Mouse (Mus musculus): Measurements from ENCODE around the gene Acsm5.

Gene Acsm5

DNA sequence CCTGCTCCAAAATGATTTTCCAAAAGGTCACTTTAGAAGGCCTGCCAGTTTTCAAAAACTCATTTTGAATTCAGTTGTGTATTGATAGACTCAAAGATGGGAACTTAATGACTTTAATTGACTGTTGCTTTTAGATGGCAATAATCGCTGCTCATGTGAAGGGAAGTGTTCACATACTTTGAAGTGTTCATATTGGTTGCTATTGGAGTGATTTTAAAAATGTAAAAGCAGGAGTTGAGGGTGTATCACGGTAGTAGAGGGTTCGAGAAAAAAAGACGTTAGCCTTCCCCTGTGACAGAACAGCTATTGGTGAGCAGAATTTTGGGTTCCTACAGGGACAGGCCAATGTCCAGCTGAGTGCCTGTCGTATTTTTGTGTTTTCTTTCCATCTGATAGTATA lies at the start of gene Acsm5:
Gene Acsm5, plus strand, starts transcription at position 301 of the 400 bp plus-strand sequence.
- no peak for ATAC-seq (ENCODE audit: low TSS enrichment)

- no peak for ATAC-seq (ENCODE audit: low TSS enrichment)
Observed at GRCm38 (mm10) chr7:119476500-119477389, 42.5 kb upstream of the Acsm5 start.

GRCm38 (mm10) chr7:119479256-119479655 lies 40.0 kb upstream of the Acsm5 start, which contains the start of gene Umod:
TSS of gene Umod (minus strand) at chr7:119479282.
- no peak for ATAC-seq (ENCODE audit: low TSS enrichment)

GRCm38 (mm10) chr7:119484154-119484553 lies 35.1 kb upstream of the Acsm5 start:
- no peak for ATAC-seq (ENCODE audit: low TSS enrichment)

GRCm38 (mm10) chr7:119486683-119487082 lies 32.6 kb upstream of the Acsm5 start:
- ATAC-seq (ENCODE audit: low TSS enrichment): peak; percentile 94

DNA sequence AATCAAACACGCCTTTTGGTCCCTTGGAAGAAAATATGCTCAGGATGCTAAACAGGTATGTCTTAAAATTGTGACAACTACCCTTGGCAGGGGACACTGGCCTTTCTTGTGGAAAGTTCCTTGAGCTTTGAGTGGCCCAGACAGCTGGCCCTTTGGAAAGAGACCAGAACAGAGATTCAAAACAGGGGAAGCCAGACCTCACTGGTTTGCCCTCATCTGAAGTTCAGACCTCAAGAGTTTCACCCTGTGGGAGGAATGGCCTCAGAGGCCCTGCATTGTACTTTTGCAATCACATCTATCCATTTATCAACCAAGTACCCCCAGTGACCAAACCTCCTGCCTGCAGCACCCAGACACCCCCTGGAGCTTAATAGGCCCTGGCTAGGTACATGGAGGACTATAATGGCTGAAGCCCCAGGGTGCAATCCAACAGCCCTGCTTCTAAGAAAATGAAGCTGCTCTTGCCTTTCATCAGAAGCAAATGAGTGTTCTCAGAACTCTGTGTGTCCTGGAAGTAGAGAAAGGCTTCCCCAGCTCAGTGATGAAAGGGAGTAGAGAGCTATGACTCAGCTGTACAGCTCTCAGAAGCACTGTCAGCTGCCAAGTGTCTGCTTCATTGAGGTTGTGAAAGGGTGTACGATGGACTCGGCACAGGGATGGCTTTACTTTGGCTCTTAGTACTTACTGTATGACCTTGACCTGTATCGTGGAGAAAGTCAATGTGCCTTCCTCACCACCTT lies 29.1 kb upstream of the Acsm5 start:
- ATAC-seq (ENCODE audit: low TSS enrichment): peak; percentile 89

- no peak for ATAC-seq (ENCODE audit: low TSS enrichment)
Observed at GRCm38 (mm10) chr7:119511143-119511542, 8.1 kb upstream of the Acsm5 start.

- ATAC-seq (ENCODE audit: low TSS enrichment): peak; percentile 80
Observed at GRCm38 (mm10) chr7:119513056-119513455, 6.2 kb upstream of the Acsm5 start.

DNA sequence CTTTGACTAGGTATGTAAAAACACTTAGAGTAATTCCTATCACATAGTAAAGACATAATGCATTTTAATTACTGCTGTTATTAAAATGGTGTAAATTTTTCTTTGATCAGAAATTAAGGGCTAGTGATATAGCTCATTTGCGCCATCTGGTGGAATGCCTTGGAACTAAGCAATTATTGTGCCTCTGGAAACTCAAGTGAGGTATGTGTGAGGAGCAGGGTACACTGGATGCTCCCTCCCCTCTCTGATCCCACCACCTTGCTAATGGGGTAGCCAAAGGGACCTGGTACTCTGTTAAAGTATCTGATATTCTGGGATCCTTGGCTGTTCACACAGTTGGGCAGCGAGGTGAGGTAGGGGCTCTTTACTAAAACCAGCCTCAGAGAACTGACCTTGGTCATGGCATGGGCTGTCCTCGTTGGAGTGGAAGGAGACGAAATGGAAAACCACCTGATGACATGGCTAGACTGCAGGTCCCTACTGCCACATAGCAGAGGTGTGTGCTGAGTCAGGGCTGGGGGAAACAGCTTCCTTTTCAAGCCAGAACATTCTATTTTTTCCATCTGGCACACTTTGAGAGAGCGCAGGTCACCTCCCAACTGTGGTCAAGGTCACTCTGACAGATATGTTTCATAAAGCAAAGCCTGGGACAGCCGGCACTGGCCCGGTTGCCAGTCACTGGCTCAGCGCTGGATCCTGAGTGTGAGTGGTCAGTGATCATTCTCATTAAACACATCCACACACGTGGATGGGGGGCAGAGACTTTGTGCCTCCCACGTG lies 3.6 kb upstream of the Acsm5 start:
- ATAC-seq (ENCODE audit: low TSS enrichment): no peak

- no peak for ATAC-seq (ENCODE audit: low TSS enrichment)
Observed at GRCm38 (mm10) chr7:119516272-119516558, 3.0 kb upstream of the Acsm5 start.

DNA sequence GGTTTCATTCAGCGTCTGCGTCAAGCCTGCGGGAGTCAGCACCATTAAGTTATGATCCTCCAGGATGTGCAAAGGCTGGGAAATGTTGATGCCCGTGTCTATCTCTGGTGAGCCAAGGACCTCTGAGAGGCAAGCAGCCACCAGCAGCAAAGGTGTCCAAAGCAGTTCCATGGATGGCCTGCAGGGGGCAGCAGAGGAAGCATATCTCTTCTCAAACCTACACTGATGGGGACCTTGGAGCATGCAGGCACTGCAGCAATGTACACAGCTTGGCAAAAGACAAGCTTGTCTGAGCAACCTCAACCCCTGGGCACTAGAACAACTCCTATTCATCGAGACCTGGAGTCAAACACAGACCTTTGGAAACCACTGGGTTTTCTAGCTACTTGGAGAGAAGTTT lies 391 bp downstream of the Acsm5 start:
- peak; percentile 87 for ATAC-seq (ENCODE audit: low TSS enrichment)

DNA sequence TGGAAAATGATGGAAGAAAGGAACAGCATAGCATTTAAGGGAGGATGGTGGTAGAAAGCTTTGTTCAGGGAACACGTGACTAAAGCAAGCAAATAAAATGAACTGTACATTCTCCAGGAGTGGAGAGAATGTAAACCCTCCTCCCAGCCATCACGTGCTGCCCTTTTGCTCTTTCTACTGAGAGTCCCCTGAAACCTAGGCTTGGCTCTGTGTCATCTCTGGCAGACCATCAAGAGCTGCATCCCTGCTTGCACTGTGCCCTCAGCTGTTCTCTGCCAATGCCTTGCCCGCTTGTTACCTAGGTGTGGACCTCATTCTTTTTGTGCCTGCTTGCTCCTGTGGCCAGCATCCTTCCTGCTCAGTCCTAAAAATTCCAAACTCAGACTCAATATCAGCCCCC lies 2.6 kb downstream of the Acsm5 start:
- ATAC-seq (ENCODE audit: low TSS enrichment): no peak

DNA sequence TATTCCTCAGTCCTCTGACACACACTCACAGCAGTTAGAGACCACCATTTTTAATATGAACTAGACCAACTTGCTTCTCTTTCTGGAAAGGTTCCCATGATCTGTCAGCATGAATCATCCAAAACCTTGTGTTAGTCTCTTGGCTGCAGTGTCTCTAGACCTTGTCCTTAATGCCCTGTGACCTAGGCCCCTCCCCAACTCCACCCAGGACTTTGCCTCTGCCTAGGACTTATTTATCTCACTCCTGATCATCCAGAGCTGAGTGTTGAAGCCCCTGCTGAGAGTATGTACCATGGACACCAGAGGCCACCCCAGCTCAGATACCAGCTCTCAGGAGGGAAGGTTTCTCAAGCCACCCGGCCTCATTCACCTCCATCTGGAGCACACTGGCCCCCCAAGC lies 3.1 kb downstream of the Acsm5 start:
- ATAC-seq (ENCODE audit: low TSS enrichment): no peak

DNA sequence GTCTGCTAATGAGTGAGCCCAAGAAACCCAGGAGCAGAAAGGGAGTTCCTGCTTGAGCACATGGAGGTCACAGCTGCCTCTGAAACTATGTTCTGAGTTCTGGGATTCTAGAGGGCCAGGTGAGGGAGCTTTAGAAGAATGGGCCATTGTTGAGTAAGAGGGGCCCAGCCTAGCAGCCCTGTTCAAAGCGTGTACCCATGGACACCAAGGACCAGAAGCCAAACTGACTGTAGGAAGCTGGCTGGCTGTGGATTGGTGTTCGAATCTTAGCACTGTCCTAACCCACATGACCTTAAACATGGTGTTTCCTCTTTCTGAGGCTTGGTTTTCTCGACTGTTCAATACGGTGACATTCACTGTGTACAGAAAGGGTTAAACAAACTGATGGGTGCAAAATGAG lies 4.1 kb downstream of the Acsm5 start, which contains the start of gene Pdilt:
Gene Pdilt, minus strand, starts transcription at position 101 of the 400 bp plus-strand sequence.
- no peak for ATAC-seq (ENCODE audit: low TSS enrichment)

- no peak for ATAC-seq (ENCODE audit: low TSS enrichment)
Observed at GRCm38 (mm10) chr7:119525881-119526281, 6.6 kb downstream of the Acsm5 start.

GRCm38 (mm10) chr7:119526486-119526885 lies 7.2 kb downstream of the Acsm5 start:
- no peak for ATAC-seq (ENCODE audit: low TSS enrichment)

DNA sequence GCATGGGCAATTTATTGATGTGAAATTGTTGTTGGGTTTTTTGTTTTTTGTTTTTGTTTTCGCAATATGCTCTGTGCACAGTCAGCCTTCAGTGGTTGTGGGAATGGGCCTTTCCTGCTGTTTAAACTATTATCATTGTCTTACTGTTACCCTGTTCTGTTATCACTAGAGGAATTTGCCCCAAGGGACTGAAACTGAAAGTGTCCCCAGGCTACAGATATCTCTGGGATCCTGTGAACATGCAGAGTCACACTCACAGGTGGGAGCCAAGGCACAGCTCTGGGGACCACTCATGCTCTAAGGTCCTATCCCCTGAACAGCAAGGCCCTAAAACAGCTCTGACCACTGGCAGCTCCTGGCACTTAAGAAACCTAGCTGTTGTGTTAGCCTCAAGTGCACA lies 7.9 kb downstream of the Acsm5 start:
- no peak for ATAC-seq (ENCODE audit: low TSS enrichment)

DNA sequence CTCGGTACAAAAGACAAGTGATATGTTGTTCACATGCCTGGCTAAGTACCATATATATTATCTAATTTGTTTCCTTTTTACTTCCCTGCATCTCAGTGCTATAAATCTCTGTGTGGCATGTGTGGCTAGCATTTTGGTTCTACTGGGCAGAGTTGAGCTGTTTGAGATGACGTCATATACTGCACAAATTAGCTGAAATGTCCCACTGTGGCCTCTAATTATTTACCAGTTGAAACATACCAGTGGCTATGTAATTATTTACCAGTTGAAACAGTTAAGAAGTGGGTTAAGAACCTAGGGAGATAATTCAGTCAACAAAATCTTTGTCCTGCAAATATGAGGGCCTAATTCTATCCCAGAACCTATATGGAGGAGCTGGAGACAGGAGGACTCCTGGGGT lies 8.3 kb downstream of the Acsm5 start:
- no peak for ATAC-seq (ENCODE audit: low TSS enrichment)

- ATAC-seq (ENCODE audit: low TSS enrichment): no peak
Observed at GRCm38 (mm10) chr7:119528617-119529016, 9.4 kb downstream of the Acsm5 start.

DNA sequence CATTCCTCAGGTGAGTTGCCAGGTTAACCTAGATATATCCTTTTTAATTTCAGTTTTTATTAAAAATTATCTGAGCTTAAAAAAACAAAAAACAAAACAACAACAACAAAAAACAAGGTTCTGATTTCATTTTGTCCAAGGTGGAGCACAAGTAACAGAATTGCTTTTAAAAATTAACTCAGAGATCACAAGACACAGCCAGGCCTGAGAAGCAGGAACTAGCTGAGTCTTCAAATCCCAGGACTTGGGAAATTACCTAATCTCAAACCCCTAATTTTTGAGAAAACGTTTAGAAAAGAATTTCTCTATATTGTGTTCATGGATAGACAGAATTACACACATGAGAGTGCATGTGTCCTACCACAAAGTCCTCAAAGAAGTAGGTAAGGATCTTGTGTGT lies 13.7 kb downstream of the Acsm5 start:
- ATAC-seq (ENCODE audit: low TSS enrichment): no peak

DNA sequence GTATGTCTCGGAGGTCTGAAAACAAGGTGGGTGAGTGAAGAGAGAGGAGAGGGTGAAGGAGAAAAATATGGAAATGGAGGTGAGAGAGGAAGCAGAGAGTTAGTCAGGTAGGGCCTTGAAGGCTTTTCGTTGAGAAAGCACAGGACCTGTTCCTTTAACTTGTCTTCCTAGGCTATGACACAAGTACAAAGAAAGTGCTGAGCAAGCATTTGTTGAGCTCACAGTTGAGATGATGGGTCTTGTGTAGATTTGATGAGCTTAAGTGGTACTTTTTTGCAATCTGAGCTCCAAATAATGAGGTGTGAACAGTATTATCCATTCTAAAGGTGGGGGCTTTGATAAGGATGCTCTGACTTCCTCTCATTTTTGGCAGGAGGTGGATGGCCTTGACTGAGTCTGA lies 15.1 kb downstream of the Acsm5 start:
- ATAC-seq (ENCODE audit: low TSS enrichment): no peak

- ATAC-seq (ENCODE audit: low TSS enrichment): no peak
Observed at GRCm38 (mm10) chr7:119542445-119542844, 23.2 kb downstream of the Acsm5 start.

Data from frontal cortex, adult (tissue).